Mouse (Mus musculus) cerebellum, postnatal 14 days (tissue): Measurements from ENCODE around the gene Lix1l.

Experiments
- DNase-seq, 2 experiments: peaks; one replicate each; pipeline ENCODE4 v3.0.0; 2021; ENCODE audit warnings: mixed read lengths in 2 of 2

The Lix1l gene

DNA sequence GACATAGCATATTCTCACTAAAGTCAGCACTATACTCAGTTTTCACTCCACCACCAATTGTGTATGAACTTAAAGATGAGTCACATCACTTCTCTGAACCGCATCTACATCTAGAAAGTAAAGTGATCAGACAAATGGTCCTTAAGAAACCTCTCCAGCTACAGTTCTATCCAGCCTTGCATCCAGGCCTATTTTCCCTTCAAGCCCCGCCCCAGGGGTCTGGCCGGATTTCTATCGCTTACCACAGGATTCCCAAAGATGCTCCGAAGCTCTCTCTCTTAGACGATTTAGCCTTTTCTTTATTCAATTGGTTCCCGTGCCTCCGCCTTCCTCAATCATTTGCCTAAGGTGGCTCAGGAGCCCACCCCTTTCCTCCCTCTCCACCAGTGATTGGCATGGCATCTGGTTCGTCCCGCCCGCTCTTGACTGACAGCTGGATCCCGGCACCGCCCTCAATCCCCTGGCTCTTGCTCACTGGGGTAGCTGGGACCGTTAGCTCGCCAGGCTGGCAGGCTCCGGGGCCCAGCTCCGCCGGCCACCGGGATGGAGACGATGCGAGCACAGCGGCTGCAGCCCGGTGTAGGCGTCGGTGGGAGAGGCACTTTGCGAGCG lies at the start of gene Lix1l:
Gene Lix1l (plus strand): TSS at position 511 of the 612 bp plus-strand sequence.
- DNase-seq = peak; percentile 87 to 90

GRCm38 (mm10) chr3:96551203-96551602 lies 49.7 kb upstream of the Lix1l start:
- DNase-seq = peak; percentile 59 to 67

- DNase-seq = no peak
Observed at GRCm38 (mm10) chr3:96551890-96552289, 49.1 kb upstream of the Lix1l start.

- DNase-seq = no peak
Observed at GRCm38 (mm10) chr3:96553601-96554000, 47.3 kb upstream of the Lix1l start.

GRCm38 (mm10) chr3:96554251-96554650 lies 46.7 kb upstream of the Lix1l start:
- no peak for DNase-seq

- peak; percentile 67 to 73 for DNase-seq
Observed at GRCm38 (mm10) chr3:96555041-96555596, 45.8 kb upstream of the Lix1l start.

DNA sequence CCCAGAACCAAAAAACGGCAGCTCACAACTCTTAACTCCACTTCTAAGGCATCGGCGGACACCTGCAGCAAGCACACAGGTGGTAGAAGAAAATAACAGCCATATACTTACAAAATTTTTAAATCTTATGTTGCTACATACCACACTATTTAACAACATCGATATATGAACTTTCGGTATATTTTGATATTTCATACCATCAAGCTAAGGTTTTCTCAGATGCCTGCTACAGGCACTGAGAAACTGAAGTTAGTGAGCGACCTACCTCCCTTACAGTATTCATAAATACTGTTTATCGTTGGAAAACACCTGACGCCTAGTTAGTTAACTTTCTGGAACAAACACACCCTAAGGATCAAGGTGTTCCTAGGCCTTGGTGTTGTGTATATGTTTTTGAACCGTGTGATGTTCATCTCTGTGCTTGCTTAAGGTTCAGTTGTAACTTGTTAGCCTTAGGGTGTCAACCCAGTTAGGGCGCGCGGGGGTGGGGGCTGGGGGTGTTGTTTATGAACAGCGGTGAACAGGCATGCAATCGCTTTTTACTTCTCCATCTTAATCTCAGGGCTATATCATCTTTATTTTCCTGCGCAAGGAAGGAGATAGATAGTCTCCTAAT lies 44.8 kb upstream of the Lix1l start:
- no peak for DNase-seq

DNA sequence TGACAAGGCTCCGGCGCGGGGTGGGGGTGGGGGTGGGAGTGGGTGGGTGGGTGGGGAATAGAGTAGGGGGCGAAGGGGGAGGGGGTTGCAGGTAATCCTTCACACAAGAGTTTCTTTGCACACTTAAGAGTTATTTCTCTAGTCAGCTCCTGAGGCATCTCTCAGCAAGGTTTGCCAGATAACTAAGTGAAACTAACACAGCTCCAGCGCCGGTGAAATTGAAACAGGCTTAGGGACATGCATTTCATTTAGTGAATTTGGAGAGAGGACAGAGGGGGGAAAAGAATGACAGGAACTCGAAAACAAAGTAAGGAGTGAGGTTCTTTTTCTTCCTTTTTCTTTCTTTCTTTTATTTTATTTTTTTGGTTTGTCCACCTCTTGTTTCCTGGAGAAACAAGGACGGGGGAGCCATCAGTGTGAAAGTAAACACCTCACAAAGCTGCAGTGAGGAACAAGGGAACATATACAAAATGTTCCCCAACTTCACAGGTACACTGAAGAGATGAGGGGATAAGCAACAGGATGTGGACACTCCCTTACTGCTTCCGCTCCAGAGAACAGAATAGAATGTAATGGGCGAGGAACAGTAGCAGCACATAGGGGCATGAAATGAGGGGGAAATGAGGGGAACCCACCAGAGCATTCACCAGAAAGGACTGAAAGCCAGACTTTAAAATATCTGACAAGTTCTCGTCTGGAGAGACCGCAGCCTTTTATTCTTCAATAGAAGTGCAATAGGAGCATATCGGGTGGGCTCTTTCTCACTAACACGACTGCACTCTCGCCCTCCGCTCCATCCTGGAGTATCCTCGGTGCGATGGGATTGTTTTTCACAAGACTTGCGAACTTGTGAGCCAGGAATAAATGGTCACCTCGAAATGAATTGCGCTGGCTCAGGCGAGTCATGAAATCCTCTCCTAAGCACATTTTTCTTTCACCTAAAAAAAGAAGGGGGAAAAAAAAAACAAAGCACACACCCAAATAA lies 44.0 kb upstream of the Lix1l start:
- DNase-seq = no peak

- peak; percentile 99 for DNase-seq
Observed at GRCm38 (mm10) chr3:96557694-96558093, 43.3 kb upstream of the Lix1l start, which contains the start of gene Txnip. Gene Txnip, plus strand, starts transcription at chr3:96557957.

DNA sequence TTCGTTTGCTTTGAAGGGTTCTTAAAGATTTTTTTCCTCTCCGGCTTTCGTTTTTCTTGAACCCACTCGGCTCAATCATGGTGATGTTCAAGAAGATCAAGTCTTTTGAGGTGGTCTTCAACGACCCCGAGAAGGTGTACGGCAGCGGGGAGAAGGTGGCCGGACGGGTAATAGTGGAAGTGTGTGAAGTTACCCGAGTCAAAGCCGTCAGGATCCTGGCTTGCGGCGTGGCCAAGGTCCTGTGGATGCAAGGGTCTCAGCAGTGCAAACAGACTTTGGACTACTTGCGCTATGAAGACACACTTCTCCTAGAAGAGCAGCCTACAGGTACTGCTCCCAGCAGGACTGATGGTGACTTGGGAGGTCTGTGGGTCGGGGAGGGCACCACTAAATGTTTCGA lies 42.8 kb upstream of the Lix1l start:
- DNase-seq = peak; percentile 62 to 66

GRCm38 (mm10) chr3:96558668-96559196 lies 42.2 kb upstream of the Lix1l start:
- DNase-seq = no peak

DNA sequence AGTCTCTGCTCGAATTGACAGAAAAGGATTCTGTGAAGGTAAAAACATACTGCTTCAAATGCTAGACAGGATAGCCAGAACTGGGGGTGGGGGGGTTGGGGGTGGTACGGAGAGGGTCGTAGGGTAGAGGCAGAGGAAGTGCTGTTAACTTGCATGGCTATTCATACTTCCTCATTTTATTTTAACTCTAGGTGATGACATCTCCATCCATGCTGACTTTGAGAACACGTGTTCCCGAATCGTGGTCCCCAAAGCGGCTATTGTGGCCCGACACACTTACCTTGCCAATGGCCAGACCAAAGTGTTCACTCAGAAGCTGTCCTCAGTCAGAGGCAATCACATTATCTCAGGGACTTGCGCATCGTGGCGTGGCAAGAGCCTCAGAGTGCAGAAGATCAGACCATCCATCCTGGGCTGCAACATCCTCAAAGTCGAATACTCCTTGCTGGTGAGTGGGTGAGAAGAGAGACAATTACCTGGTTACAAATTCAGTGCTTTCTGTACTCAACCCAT lies 41.5 kb upstream of the Lix1l start:
- DNase-seq = no peak

DNA sequence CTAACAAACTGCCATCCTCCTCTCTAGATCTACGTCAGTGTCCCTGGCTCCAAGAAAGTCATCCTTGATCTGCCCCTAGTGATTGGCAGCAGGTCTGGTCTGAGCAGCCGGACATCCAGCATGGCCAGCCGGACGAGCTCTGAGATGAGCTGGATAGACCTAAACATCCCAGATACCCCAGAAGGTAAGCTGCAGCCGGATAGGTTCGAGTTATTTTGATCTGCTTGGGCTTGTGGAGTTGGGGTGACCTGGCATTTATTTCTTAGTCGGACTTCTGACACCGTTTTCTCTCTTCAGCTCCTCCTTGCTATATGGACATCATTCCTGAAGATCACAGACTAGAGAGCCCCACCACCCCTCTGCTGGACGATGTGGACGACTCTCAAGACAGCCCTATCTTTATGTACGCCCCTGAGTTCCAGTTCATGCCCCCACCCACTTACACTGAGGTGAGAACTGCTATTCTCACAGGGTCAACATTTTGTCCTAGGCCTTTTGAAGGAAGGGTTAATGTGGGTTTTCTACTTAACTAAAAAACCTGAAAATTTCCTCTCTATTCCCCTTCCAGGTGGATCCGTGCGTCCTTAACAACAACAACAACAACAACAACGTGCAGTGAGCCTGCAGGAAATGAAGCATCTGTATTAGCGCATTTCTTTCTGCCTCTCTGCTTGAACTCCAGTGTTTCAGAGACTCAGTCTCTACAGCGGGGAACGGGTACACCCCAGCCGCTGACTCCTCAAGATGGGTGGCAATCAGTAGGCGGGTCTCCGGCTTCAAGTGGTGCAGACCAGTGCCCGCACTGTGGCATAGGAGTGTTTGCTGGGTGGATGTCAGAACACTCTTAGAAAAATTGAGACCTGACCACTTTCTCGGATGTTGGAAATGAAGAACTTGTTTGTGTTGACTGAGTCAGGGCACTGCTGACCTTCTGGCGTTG lies 40.8 kb upstream of the Lix1l start:
- DNase-seq = no peak

DNA sequence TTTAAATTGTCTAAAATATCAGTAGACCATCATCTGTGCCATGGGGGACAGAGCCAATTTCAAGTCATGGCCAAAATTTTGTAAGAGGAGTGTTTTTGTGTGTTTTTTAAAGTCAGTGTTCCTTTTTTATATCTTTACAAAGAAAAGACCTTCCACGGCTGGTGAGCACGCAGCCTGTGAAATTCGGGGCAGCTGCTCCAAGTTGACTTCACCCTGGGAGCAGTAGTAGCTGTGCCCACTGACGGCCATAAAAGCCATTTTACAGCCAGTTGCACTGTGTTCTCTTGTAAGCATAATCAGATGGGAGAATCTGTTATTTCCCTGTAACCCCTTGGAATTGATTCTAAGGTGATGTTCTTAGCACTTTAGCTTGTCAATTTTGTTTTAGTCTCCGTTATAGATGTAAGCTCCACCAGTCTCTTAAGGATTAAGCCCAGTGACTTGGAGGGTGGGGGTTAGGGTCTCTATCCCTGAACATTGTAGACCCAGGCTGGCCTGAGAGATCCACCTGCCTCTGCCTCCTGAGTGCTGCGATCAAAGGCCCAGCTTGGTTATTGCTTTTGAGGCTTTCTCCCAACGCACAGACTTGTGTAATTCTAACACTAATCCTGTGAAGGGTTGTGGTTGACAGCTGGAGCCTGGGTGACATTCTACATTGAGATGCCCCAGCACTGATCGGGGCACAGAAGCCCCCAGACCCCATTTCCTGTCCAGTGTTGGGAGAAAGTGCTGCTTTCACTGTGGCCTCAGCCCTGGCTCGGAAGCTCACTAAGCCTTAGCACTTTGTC lies 39.9 kb upstream of the Lix1l start:
- no peak for DNase-seq

DNA sequence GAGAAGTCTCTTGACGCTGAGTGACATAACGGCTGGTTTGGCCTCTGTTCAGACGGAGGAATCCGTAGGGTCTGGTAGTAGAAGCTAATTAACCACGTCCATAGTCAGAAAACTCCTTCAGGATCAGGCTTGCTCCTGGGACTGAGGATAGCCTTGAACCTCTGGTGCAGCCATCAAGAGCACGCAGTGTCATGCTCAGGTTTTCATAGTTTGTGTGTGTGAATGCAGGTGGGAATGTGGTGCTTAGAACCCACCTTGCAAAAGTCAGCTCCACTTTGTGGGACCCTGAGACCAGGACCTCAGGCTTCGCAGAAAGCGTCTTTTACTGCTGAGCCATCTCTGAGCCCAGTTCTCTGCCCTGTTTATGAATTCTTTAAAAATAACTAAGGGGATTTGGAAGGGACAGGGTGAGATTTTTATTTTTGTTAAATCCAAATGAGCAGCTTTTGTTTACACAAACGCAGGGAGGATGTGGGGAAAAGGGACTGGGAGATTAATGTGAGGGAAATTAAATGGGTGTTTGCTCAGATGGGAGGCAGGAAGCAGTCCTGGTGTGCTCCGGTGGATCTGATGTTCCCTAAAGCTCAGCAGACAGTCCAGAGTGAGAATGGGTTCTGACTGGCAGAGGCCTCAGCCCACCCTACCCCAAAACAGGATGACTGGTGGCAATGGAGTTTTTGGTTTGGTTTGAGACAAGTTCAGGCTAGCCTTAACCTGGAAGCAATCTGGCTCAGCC lies 38.8 kb upstream of the Lix1l start:
- DNase-seq = no peak

DNA sequence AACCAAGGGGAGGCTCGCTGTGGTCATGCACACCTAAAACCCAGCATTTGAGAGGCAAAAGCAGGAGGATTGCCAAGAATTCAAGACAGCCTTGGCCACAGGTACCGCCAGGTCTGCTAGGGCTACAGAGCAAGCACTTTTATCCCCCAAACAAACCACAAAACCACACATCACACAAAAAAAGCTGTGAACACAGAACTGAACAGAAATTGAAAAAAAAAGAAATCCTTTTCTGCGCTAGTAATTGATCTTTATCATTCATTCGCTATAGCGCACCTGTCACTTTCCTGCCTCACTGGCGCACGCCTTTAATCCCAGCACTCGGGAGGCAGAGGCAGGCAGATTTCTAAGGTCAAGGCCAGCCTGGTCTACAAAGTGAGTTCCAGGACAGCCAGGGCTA lies 37.7 kb upstream of the Lix1l start:
- DNase-seq = no peak

GRCm38 (mm10) chr3:96563911-96564632 lies 36.9 kb upstream of the Lix1l start:
- no peak for DNase-seq

DNA sequence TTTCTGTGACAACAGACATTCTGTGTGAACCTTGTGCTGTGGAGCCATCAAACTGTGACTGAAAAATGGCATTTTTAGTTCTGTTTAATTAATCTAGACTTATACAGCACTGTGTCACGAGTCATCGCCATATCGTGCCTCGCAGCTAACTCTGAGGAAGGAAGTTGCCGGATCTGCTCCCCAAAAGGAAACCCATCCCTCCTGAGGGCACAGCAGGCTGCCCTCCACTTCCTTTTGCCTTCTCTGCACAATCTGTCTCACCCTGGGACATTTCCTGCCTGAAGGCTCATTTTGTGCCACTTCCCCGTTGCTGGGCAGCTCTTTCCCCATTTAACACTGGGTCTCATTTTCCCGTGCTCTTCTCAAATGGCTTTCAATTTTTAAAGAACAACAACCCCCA lies 36.3 kb upstream of the Lix1l start:
- no peak for DNase-seq

DNA sequence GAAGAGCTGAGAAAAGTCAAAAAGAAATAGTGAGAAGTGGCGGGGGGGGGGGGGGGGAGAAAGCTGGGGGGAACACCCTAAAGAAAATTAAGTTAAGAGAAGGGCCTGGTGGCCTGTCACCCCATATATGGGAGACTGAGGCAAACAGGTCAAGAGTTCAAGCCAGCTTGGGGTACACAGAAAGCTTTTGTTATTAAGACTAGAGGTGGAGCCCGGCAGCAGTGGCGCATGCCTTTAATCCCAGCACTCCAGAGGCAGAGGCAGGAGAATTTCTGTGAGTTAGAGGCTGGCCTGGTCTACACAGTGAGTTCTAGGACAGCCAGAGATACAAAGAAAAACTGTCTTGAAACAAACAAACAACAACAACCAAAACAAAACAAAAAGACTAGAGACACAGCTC lies 35.8 kb upstream of the Lix1l start:
- DNase-seq = no peak
